Mouse (Mus musculus): ENCODE results near the gene Rbm12.

Gene Rbm12

GRCm38 (mm10) chr2:156079674-156080073 lies 32.1 kb downstream of the Rbm12 start:
- DNase-seq (ENCODE audit: low spot score) = no peak

- no peak for DNase-seq (ENCODE audit: low spot score)
These were observed 32.6 kb downstream of the Rbm12 start for GRCm38 (mm10) chr2:156079183-156079560.

- DNase-seq (ENCODE audit: low spot score) = no peak
These were observed 33.2 kb downstream of the Rbm12 start for GRCm38 (mm10) chr2:156078421-156079182.

- no peak for DNase-seq (ENCODE audit: low spot score)
These were observed 34.3 kb downstream of the Rbm12 start for GRCm38 (mm10) chr2:156077461-156077860.

DNA sequence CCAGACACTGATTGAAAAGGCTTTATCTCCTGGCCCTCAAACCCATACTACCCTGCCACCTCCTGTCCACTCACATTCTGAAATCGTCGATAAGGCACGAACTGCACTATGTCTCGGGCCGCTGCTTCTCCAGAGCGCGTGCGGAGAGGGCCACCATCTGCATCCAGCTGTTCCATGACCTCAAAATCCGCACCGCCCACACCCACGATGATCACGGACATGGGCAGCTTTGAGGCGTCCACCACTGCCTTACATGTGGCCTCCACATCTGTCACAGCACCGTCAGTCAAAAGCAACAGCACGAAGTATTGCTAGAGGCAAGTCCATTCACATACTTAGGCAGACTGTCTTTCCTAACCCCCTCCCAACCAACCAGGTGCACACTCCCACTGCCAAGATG lies 38.1 kb downstream of the Rbm12 start:
- no peak for DNase-seq (ENCODE audit: low spot score)

GRCm38 (mm10) chr2:156071236-156071635 lies 40.5 kb downstream of the Rbm12 start:
- DNase-seq (ENCODE audit: low spot score) = no peak

- DNase-seq (ENCODE audit: low spot score) = no peak
These were observed 43.9 kb downstream of the Rbm12 start for GRCm38 (mm10) chr2:156067916-156068315.

GRCm38 (mm10) chr2:156066126-156066525 lies 45.7 kb downstream of the Rbm12 start:
- DNase-seq (ENCODE audit: low spot score) = no peak

DNA sequence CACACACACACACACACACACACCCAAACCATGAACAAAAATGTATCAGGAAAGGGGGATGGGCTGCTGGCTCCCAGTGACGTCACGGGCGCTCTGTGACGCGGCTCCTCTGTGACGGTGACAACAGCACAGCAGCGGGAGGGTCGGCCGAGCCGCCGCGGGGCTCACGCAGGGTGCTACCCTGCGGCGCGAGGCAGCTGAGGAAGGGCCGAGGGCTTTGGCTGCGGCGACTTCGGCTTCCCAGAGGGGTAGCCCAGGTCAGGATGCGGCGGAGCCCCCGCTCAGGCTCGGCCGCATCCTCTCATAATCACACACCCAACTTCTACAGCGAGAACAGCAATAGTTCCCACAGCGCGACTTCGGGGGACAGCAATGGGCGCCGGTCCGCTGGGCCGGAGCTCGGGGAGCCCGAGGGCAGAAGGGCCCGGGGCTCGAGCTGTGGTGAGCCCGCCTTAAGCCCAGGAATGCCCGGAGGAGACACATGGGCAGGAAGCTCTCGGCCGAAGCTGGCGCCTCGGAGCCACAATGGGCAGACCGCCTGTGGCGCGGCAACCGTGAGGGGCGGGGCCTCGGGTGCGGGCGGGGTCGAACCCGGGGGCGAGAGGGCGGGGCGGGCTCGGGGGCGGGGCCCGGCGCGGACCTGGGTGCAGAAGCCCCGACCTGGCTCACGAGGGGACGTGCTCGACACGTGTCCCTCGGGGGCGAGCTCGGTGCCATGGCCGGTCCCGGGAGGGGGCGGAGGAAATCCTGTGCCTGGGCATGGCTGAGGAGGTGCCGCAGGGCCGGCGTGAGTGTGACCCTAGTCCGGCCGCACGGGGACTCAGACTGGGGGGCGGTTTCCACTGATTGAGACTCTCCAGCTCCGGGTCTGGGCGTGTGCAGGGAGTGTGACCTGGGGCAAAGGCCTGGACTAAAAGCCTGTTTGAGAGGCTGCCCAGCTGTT lies 46.4 kb downstream of the Rbm12 start, which contains the start of gene Spag4:
TSS of gene Spag4 (plus strand) at position 77 of the 943 bp plus-strand sequence.
- no peak for DNase-seq (ENCODE audit: low spot score)

- no peak for DNase-seq (ENCODE audit: low spot score)
These were observed 59.0 kb downstream of the Rbm12 start, which contains the start of gene Fer1l4 for GRCm38 (mm10) chr2:156052816-156053215. TSS of gene Fer1l4 (minus strand) at chr2:156052947.

DNA sequence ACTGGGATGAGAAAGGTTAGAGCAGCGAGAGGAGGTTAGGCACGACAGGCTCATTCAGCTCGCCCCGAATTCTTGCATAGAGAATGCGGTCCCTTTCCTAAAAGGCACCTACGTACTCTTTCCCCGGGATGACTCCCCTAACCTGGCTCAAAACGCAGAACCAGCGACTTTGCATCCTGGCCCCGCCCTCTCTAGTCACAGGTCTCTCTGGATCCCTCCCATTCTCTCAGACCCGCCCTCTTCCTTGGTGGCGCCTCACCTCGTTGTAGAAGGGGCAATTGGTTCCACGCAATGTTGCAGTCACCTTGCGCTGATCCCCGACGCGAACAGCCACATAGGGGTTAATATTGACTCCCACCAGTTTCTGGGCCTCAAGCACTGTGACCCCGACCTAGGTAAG lies 63.8 kb downstream of the Rbm12 start:
- DNase-seq (ENCODE audit: low spot score) = no peak

DNA sequence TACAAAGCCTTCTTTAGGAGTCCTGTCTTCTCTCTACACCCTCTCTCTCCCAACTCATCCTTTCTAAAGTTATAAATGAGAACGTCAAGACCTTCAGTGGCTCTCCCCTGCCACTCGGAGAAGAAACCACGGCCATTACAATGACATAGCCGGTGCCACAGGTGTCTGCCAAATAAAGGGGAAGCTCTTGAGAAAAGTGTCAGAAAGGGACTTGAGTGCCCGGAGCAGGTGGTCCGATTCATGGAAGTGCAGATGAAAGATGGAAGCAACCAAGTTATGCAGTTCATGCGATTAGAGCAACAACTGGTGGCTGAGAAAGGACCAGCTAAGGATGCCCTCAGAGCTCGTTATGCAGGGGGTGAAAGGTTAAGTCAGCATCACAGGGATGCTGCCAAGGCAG lies 68.9 kb downstream of the Rbm12 start:
- DNase-seq (ENCODE audit: low spot score) = no peak

Measured in urinary bladder, postnatal 10 days (tissue).